Mouse (Mus musculus) thymus, postnatal 25 days (tissue): ENCODE measurements around the gene Gm884.

ENCODE experiments used
- DNase-seq: peaks from one replicate; pipeline ENCODE4 v3.0.0; 2022

Gm884 gene

GRCm38 (mm10) chr11:103621040-103621439, at the start of gene Gm884:
Gm884 (minus strand) TSS chr11:103621140.
- DNase-seq: no peak

GRCm38 (mm10) chr11:103666907-103667426, 46.0 kb upstream of the Gm884 start:
- no peak for DNase-seq

GRCm38 (mm10) chr11:103666181-103666906, 45.4 kb upstream of the Gm884 start:
- DNase-seq: no peak

GRCm38 (mm10) chr11:103665695-103666094, 44.8 kb upstream of the Gm884 start:
- DNase-seq: no peak

GRCm38 (mm10) chr11:103663119-103663518, 42.2 kb upstream of the Gm884 start:
- DNase-seq: no peak

- no peak for DNase-seq
These were observed 41.6 kb upstream of the Gm884 start for GRCm38 (mm10) chr11:103662546-103662945.

GRCm38 (mm10) chr11:103661863-103662262, 40.9 kb upstream of the Gm884 start:
- no peak for DNase-seq

GRCm38 (mm10) chr11:103658189-103658588, 37.2 kb upstream of the Gm884 start:
- DNase-seq: no peak

- peak; percentile 22 for DNase-seq
These were observed 35.6 kb upstream of the Gm884 start for GRCm38 (mm10) chr11:103656520-103656919.

- no peak for DNase-seq
These were observed 32.5 kb upstream of the Gm884 start for GRCm38 (mm10) chr11:103653359-103653965.

GRCm38 (mm10) chr11:103651426-103651825, 30.5 kb upstream of the Gm884 start:
- no peak for DNase-seq

GRCm38 (mm10) chr11:103649983-103650493, 29.1 kb upstream of the Gm884 start:
- DNase-seq: no peak

GRCm38 (mm10) chr11:103649301-103649982, 28.5 kb upstream of the Gm884 start, which contains the start of gene Rprml:
Rprml (plus strand) TSS chr11:103649570.
- no peak for DNase-seq

GRCm38 (mm10) chr11:103648656-103649055, 27.7 kb upstream of the Gm884 start:
- no peak for DNase-seq

GRCm38 (mm10) chr11:103647921-103648620, 27.1 kb upstream of the Gm884 start:
- no peak for DNase-seq

GRCm38 (mm10) chr11:103646301-103646700, 25.4 kb upstream of the Gm884 start:
- no peak for DNase-seq

- DNase-seq: no peak
These were observed 24.8 kb upstream of the Gm884 start for GRCm38 (mm10) chr11:103645731-103646130.

- DNase-seq: no peak
These were observed 22.3 kb upstream of the Gm884 start for GRCm38 (mm10) chr11:103643211-103643610.

- peak; percentile 18 for DNase-seq
These were observed 18.5 kb upstream of the Gm884 start for GRCm38 (mm10) chr11:103639407-103639946.

- no peak for DNase-seq
These were observed 17.9 kb upstream of the Gm884 start, which contains the start of gene Lyzl6 for GRCm38 (mm10) chr11:103638790-103639189. Lyzl6 (minus strand) TSS chr11:103638890.

GRCm38 (mm10) chr11:103636261-103636660, 15.3 kb upstream of the Gm884 start:
- no peak for DNase-seq

GRCm38 (mm10) chr11:103635481-103635880, 14.5 kb upstream of the Gm884 start:
- no peak for DNase-seq
